Mouse (Mus musculus) heart, postnatal 0 days (tissue): ENCODE measurements around the gene Gtf2i.

Experiments used
- CTCF ChIP-seq: IDR thresholded peaks from 2 replicates; pipeline ENCODE4 v1.5.1; 2016; ENCODE audit warnings: antibody characterized with exemption, control low read depth, low read depth
- EP300 ChIP-seq: IDR thresholded peaks from 2 replicates; pipeline ENCODE4 v1.6.1; 2016; ENCODE audit warnings: antibody characterized with exemption, low read depth

- TF ChIP-seq CTCF (no peak), EP300 (no peak)
Measured at GRCm38 (mm10) chr5:134266404-134266803, 48.2 kb downstream of the Gtf2i start.
